Mouse (Mus musculus) ES-CJ7 (cell line): Measurements from ENCODE around the gene Whamm.

Experiments used
- DNase-seq: peaks from one replicate; pipeline ENCODE4 v3.0.0; 2011; ENCODE audit warnings: low read depth, low spot score

Gene Whamm

DNA sequence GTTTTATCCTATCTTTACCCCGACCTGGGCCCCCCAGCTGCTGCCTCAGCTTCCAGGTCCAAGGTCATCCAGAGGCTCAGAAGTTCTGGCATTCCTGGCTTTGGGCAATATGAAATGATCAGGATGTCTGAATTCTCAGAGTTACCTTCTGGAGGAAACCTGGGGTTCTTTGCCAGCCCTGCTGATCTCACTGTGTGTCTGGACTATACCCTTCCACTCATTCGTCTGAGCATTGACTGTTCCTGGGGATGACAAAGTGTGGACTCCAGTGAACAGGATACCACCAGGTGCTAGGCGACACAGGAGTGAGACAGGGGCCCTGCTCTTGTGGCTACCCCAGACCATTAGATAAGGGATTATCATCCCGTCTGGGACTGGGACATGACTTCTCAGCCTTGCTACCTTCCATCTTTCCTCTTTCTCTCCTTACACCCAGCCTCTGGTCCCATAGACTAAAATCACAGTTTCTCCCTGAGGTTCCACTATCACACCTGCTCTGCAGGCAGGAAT lies 7.5 kb upstream of the Whamm start:
- no peak for DNase-seq

DNA sequence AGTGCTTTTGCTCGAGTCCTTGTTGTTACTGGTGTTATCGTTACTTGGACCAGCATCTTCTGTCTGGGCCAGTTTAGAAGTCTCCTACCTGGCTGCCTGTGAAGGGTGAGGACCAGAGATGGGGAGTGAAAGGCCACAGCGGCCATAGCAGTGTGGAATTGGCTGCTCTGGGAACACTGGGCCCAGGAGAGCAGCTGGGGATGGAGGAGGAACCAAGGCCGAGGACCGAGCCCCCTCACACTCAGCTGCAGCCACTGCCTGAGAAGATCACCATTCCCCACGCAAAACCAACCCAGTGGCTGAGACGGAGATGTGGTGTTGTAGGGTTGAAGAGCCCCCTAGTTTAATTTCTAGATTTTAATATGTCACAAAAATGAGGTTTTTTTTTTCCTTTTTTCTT lies 6.3 kb upstream of the Whamm start:
- no peak for DNase-seq

DNA sequence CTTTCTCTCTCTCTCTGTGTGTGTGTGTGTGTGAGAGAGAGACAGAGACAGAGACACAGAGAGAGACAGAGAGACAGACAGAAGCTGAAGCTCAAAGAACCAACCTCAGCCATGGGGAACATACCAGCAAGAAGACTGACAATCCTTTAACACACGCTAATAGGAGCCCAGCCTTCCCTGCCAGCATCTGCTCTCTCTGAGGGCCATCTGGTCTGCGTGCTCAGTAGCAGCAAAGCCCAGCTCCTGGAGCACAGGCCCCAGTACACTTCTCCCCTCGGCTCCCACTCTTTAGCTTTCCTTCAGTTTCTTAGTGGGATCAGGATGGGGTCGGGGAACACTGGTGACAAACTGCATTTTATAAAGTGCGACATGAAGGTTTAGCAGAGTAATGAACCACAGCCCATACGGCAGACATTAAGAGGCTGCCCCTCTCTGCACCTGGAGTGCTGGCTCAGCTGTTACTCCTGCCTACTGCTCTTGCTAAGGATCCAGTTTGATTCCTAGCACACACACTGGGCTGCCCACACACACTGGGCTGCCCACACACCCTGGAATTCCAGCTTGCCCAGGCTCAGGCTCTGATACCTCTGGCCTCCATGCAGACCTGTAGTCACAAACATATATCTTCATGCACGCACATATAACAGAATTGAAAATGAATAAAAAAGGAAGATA lies 5.5 kb upstream of the Whamm start:
- no peak for DNase-seq

DNA sequence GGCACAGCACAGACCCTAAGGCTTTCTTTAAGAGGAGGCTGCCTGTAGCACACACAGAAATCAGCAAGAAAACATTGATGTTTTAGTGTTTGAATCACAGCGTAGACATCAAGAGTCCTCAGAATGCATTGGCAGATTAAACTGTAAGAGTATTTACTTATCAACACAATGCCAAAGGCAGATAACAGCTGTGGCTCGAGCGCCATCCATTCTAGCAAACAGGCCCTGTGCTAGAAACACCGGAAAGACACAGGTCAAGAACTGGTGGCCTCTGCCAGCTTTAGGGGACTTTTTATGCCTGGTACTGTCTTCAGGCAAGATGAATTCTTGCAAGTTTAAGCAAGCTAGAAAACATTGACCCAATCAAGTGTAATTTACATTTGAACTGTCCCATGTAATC lies 4.7 kb upstream of the Whamm start:
- no peak for DNase-seq

DNA sequence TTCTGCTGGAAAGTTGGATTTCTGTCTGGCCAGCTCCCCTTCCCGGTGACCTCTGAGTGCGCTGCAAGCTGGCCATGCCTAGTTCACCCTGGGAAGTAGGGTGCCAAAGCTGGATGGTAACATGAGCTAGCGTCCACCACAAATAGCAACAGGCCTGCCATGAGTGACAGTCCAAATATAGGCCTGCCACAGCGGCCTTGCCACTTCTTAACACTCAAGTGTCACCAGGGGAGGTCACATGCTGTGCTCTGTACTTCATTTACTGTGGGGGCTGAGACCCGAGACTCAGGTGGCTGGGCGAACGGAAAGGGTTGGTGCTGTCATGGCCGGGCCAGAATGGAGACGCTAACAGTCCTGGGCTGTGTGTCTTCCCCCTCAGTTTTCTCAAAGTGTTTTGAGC lies 4.2 kb upstream of the Whamm start, which contains the start of gene Fsd2:
TSS of gene Fsd2 (minus strand) at position 53 of the 400 bp plus-strand sequence.
- no peak for DNase-seq

DNA sequence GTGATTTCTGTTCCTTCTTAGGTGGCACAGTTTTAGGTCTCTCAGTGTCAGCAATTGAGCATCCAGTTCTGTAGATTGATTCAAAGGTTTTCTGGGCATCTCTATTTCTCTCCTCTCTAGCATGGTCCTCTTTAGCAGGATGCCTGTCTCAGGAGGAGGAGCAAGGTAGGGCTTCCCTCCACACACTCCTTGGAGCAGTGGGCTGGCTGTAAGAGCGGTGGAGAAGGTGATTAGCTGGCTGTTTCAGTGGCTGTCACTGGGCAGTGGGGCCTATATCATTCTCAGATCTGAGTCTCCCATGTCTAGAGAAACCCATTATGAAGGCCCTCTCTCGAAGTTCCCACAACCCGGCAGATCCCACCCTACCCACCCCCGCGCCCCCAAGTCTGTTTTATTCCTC lies 3.7 kb upstream of the Whamm start:
- no peak for DNase-seq

DNA sequence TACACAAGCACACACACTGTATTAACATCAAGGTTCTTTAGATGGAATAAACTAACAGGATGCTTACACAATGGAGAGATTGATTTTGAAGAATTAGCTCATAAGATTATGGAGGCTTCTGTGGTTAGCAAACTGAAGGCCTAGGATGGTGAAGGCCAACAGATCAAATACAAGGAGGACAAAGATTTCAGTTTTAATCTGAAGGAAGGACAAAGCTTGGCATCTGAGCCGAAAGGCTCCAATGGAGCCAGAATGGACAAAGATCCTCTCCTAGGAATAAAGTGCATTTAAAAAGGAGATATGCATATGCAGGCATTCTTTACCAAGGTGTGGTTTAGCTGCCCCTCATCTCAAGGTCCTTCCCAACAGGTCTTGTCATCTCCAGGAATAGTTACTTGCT lies 1.2 kb upstream of the Whamm start:
- no peak for DNase-seq

DNA sequence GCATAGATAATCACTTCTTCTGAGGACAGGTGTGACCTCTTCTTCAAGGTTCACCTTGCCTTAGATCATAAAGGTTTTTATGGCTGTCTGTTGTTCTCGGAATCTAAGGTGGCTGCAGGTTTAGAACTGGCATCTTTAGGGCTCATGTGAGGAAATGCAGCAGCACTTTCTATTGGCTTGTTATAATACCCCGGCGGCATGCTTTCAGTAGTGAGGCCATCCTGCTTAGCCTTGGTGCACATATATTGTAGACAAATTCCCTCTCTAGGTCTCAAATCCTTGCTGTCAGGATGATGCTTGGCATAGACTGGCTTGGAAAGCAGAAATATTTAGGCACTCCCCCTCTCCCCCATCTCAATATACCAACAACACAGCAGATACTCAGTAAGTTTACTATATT lies 795 bp upstream of the Whamm start:
- no peak for DNase-seq

DNA sequence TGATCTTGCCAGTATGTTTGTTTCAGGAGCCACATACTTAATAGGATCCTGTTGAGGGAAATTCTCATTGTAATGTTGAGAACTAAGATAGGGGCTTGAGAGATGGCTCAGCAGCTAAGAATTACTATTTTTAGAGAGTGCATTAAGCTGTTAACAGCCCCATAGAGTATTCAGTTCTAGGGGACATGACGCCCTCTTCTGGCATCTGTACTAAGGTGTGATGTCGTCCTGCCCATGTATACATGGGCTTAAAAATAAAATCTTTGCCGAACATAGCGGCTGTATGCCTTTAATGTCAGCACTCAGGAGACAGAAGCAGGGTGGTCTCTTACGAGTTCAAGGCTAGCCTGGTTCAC lies 336 bp upstream of the Whamm start:
- no peak for DNase-seq

DNA sequence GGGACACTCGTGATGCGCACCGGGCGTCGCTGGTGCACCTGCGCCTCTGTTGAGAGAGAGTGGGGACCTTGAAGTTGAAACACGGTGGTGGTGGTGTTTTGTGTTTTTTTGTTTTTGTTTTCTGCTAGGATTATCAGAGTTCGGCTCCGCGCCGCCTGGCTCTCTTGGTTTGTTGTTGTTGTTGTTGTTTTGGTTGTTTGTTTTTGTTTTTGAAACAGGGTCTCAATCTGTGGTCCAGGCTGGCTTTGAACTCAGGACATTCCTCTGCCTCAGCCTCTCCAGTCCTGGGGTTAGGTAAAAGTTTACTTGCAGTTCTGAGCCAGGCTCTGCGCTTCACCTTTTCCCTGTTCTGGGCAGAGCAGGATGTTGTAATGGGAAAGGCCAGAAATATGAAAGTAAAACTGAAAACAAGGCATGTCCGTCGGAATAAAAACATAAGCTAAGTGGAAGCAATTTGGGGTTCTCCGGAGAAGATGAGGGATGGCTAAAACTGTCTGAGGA lies 925 bp downstream of the Whamm start:
- no peak for DNase-seq

DNA sequence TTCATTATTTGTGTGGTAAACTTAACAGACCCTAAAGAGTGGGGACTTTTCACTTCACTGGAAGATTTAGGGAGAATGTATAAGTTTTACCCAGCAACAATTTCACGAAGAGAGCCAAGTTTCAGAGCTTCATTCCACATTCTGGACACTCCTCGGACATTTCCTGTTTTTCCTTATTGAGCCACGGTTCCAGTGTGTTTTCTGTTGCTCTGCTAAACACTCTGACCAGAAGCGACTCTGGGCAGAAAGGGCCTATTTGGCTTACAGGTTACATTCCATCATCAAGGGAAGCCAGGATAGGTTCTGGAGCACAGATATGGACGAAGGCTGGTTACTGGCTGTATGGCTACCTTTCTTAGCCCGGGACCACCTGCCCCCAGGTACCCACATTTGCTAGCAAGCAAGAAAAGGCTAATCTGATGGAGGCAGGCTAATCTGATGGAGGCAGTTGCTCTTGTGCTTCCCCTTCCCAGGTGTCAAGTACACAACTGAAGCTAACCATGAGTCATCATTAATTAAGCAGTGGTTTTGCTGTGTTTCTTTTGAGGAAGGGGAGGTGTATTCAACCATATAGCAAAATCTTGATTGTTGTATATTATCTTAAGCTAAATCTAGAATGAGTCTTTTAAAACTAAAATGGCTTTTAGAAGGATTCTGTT lies 1.7 kb downstream of the Whamm start:
- DNase-seq: no peak

DNA sequence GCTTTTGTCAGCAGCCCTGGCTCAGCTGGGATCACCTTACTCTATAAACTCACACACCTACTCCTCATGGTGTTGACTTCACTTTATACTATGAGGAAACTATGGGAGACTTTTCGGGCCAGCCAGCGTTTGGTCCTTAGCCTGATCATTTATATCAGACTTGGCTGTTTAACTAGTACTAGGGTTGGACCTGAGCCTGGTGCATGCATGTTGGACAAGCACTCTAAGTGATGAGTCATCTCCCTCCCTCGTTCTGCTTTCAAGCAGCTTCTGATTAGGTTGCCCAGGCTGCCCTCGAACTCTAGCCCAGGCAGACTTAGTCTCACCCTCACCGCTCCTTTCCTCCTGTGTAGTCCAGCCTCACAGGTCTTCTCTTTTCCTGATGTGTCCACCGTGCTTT lies 2.3 kb downstream of the Whamm start:
- DNase-seq: no peak

DNA sequence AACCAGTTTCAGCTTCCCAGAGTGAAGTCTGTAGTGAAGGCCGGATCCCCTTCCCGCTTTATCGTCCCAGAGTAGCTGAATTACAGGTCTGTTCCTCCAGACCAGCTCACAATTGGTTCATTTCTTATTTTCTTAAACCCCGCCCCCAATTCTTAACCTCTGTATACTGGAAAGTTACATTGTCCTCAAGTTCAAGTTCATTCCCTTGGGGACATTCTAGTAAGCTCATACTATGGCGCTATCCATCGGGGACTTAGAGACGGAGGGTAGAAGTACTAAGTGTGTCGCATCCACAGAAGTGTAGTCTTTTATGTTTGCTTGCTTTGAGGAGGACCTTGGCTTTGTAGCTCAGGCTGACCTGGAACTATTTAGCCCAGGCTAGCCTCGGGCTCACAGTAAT lies 2.8 kb downstream of the Whamm start:
- no peak for DNase-seq

DNA sequence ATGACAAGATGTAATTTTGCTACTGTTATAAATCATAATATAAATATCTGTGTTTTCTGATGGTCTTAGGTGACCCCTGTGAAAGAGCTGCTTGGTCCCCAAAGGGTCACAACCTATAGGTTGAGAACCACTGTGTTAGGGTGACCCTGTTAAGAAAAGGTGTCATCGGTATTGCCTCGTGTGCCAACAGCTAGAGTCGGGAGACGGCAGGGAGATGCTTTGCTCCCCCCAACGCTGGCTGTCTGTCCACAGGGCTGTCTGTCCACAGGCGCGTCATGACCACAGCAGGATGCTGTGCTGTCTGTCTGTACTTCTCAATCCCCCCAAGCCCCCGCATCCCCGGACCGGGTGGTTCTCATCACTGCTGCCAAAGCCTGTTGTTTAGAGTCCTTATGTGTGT lies 4.5 kb downstream of the Whamm start:
- no peak for DNase-seq

DNA sequence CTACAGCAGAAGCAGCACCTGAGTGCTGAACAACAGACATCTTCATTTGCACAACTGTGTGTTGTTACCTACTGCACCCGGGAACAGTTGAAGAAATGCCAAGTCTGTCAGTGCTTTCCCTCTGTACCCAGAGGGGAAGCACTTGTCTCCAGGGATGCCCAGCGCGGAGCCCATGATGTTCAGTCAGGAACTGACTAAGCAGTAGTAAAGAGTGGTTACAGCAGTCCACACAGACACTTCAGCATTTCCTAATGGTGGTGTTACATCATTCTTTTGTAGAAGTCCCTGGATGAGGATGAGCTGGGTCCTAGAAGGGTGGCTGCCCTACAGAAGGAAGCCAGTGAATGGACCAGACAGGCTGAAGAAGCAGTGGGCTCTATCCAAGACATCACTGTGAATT lies 6.8 kb downstream of the Whamm start:
- DNase-seq: no peak

DNA sequence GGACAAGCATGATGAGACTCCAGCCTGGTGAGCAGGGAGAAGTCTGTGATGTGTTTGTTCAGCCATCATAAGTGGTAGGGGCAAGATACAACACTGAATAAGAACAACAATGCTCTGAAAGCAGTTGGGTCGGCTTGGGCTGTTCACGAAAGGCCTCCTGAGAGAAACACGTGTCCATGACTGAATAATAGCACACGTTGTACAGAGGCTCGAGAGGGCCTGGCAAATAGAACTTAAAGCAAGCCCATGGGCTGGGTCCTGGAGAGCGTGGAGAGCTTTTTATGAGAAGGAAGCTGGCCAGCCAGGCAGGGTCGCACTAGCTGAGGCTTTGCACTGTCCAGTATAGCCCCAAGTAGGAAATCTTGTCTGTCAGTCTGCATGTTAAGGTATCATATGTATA lies 7.3 kb downstream of the Whamm start:
- DNase-seq: no peak

DNA sequence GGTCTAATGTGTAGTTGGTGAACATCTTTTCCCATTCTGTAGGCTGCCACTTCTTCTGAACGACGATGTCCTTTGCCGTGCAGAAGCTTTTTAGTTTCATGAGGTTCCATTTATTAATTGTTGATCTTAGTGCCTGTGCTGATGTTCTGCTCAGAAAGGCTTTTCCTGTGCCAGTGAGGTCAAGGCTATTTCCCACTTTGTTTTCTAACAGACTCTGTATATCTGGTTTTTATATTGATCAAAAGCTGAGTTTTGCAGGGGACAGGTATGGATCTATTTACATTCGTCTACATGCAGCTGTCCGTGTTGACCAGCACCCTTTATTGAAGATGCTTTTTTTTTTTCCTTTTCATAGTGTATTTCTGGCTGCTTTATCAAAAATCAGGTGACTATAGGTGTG lies 8.2 kb downstream of the Whamm start:
- DNase-seq: no peak

DNA sequence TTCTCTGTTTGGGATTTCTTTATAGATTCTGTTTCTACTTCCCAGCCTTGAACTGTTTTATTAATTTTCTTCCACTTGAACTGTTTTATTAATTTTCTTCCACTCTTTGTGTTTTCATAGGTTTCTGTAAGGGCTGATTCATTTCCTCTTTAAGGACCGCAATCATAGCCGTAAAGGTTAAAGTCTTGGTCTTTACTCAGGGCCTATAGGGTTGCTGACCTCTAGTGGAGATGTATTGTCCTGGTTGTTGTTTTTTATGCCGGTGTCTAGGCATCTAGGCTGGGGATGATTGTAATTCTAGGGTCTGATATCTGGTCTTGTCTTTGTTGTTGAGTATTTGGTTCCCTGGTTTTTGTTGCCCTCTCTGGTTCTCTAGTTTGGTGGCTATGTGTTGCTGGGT lies 12.4 kb downstream of the Whamm start:
- DNase-seq: peak; percentile 29

DNA sequence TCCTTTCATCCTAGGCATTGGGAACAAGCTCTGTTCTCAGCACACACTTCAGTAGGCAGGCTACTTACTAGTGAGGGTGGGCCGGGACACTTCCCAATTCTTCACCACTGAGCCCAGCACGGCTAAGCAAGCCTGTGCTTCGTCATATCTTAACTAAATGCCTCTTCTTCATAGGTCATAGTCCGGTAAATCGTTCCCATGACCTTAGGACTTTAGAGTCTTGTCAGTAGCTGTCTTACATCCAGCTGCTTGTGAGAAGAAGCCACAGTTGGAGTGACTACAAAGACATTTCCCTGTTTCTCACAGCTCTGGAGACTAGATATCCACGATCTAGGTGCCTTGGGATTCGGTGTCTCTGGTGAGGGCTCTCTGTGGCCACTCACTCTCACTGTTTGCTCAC lies 14.3 kb downstream of the Whamm start:
- DNase-seq: no peak

DNA sequence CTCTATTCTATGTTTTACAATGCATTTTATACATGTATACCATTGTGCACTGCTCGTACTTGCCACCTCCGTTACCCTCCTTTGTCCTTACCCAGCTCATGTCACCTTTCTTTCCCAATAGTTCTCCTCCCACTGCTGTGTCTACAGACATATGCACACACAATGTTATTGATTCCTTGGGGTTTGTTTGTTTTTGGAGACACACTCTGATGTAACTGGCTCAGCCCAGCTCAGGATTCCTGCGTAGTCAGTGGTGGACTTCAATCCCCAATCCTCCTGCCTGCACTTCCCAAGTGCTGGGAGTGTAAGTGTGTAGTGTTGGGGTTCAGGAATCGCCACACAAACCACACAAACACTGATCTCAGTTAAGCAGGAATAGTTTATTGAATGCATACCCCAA lies 16.2 kb downstream of the Whamm start:
- no peak for DNase-seq

DNA sequence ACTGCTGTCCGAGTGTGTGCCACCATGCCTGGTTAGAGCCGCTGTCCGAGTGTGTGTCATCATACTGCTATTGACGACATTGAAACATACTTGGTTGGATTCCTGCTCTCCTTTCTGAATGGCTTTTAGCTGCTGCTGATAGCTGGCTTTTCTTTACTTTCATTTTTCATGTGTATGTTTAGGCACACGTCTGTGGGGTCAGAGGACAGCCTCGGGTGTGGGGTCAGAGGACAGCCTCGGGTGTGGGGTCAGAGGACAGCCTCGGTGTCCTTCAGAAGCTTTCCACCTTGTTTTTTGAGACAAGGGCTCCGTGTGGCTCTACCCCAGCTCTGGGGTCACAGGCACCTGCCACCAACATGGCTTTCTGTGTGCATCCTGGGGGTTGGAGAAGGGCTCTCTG lies 21.6 kb downstream of the Whamm start:
- DNase-seq: no peak

DNA sequence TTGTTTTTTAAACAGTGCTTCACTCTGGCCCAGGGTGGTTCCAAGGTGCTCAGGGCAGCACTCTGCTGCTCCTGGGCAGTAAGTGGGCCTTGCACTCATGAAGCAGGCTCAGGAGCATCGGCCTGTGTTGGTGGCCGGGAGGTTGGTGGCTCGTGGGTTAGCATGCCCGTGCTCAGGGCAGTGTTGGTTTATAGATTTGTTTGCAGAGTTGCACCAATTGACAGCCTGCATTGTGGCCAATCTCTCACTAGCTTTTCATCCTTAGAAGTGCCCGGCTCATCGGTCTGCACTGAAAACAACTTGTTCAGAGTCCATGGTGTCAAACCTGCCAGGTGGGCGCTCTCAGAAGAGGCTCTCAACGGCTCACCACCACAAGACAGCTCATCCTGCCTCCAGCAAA lies 22.3 kb downstream of the Whamm start:
- DNase-seq: no peak

DNA sequence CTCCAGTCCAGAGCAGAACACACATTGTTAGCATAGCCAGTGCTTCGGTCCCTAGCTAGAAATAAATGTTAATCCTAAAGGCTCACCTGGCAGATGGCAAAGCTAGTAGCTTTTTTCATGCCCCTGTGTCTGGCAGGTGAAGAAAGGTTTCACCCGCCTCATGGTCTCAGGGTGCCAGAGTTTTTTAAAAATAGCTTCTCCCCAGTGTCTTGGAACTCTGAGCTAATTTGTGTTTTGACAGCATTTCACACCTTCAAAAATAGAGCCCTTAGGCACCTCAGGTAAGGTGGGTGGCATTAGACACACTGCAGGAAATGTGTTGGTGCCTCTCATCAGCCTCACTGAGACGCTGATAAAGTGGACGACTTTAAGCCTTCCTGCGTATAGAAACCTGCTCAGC lies 24.0 kb downstream of the Whamm start:
- DNase-seq: no peak

DNA sequence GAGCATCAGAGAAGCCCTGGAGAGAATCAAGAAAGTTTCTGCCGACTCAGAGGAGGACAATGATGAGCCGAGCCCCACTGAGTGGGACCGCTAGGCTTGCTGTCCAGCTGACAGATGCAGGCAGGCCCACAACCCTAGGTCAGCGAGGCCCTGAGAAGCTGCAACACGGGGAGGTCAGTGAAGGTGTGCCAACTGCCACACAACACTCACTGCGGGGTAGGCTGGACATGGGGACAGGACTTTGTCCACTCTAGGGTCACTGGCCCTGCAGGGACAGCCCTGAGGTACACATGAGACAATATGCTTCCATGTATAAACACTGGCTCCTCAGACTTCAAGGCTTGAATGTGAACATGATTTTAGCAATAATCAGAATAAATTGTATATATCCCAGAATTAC lies 25.0 kb downstream of the Whamm start:
- DNase-seq: no peak
